Mouse (Mus musculus): ENCODE results near the gene Tfr2. TPM values are rescaled to one million over a fixed set of nuclear protein-coding genes. Genes with fewer than 3 reads are reported as not detected.
A peak's percentile ranks its signal among the peaks of the same experiment; 100 is the strongest.

Tfr2 gene
- total RNA-seq, 2 experiments from 2014 or later = 16.7 to 20.2 TPM

GRCm38 (mm10) chr5:137530588-137531413 lies 38.8 kb upstream of the Tfr2 start:
- Histone ChIP-seq H3K4me3 (peak overlapping the region; percentile 95), H3K27ac (peak overlapping the region; percentile 100)
- DNase-seq (ENCODE audit: low spot score in 2 of 2) = peak; percentile 71 to 89
- no peak for TF ChIP-seq CTCF (conservative IDR thresholded peaks at IDR 0.05)

GRCm38 (mm10) chr5:137531414-137532130 lies 38.1 kb upstream of the Tfr2 start:
- no peak for DNase-seq (ENCODE audit: low spot score in 2 of 2)

GRCm38 (mm10) chr5:137532131-137532807 lies 37.4 kb upstream of the Tfr2 start:
- Histone ChIP-seq H3K27ac (peak overlapping the region; percentile 100), H3K4me3 (peak overlapping the region; percentile 95)
- TF ChIP-seq CTCF (conservative IDR thresholded peaks at IDR 0.05) = no peak
- no peak for DNase-seq (ENCODE audit: low spot score in 2 of 2)

More at GRCm38 (mm10) chr5:137531414-137532130, 38.1 kb upstream of the Tfr2 start:
- Histone ChIP-seq H3K27ac (peak overlapping the region; percentile 100), H3K4me3 (peak overlapping the region; percentile 95)
- TF ChIP-seq CTCF (conservative IDR thresholded peaks at IDR 0.05) = no peak

DNA sequence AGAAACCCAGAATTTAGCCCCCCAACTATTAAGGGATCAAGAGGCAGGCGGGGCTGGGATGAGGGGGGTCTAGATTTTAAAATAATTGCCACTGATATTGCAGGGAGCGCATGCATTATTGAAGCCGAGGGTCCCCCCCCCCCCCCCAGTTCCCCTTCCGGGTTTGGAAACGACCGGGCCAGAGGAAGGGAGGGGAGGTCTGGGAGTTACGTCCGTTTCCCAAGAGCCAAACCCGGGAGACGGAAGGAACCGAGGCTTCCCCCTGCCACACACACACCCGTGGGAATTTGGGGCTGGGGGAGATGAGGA lies 36.9 kb upstream of the Tfr2 start:
- H3K4me3 ChIP-seq = peak overlapping the region; percentile 95
- H3K27ac ChIP-seq = peak overlapping the region; percentile 100
- no peak for TF ChIP-seq CTCF (conservative IDR thresholded peaks at IDR 0.05)
- DNase-seq (ENCODE audit: low spot score in 2 of 2) = no peak

- Histone ChIP-seq H3K27ac (peak within 1 kb of the TSS; percentile 100), H3K4me3 (peak within 1 kb of the TSS; percentile 95)
- DNase-seq (ENCODE audit: low spot score in 2 of 2) = peak; percentile 97
- TF ChIP-seq CTCF (conservative IDR thresholded peaks at IDR 0.05) = no peak
Measured at GRCm38 (mm10) chr5:137533117-137533827, 36.4 kb upstream of the Tfr2 start, which contains the start of the genes Epo and Gnb2. Gene Epo, minus strand, starts transcription at chr5:137533242. Gene Gnb2, minus strand, starts transcription at chr5:137533510.

DNA sequence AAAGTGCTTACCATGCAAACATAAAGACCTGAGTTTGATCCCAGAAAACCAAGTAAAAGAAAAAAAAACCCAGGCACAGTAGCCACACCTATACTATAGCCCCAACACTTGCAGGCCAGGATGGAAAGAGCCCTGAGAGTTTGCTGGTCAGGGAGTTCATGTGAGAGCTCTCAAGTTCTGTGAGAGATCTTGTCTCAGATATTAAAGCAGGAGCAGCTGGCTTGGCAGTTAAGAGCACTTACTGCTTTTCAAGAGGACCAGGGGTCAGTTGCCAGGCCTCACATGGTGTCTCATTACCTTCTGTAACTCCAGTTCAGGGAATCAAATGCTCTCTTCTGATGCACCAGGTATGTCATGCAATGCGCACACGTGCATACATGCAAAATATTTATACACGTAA lies 34.9 kb upstream of the Tfr2 start:
- no peak overlapping the region for H3K27ac ChIP-seq
- DNase-seq (ENCODE audit: low spot score in 2 of 2) = no peak
- TF ChIP-seq CTCF (conservative IDR thresholded peaks at IDR 0.05) = no peak
- no peak overlapping the region for H3K4me3 ChIP-seq

- TF ChIP-seq CTCF (conservative IDR thresholded peaks at IDR 0.05) = no peak
- H3K27ac ChIP-seq = no peak overlapping the region
- no peak overlapping the region for H3K4me3 ChIP-seq
- no peak for DNase-seq (ENCODE audit: low spot score in 2 of 2)
Measured at GRCm38 (mm10) chr5:137535318-137535717, 34.3 kb upstream of the Tfr2 start.

- TF ChIP-seq CTCF (conservative IDR thresholded peaks at IDR 0.05) = no peak
- DNase-seq (ENCODE audit: low spot score in 2 of 2) = no peak
- H3K27ac ChIP-seq = no peak overlapping the region
- no peak overlapping the region for H3K4me3 ChIP-seq
Measured at GRCm38 (mm10) chr5:137537461-137537860, 32.2 kb upstream of the Tfr2 start.

- no peak for TF ChIP-seq CTCF (conservative IDR thresholded peaks at IDR 0.05)
- no peak overlapping the region; the same call in 1 of the 2 replicates for H3K27ac ChIP-seq
- DNase-seq (ENCODE audit: low spot score in 2 of 2) = no peak
- H3K4me3 ChIP-seq = no peak overlapping the region
Measured at GRCm38 (mm10) chr5:137539291-137539801, 30.3 kb upstream of the Tfr2 start.

GRCm38 (mm10) chr5:137540991-137541390 lies 28.6 kb upstream of the Tfr2 start:
- TF ChIP-seq CTCF (conservative IDR thresholded peaks at IDR 0.05) = no peak
- Histone ChIP-seq H3K4me3 (no peak overlapping the region), H3K27ac (no peak overlapping the region)
- no peak for DNase-seq (ENCODE audit: low spot score in 2 of 2)

- no peak overlapping the region for H3K4me3 ChIP-seq
- DNase-seq (ENCODE audit: low spot score in 2 of 2) = no peak
- H3K27ac ChIP-seq = no peak overlapping the region
- TF ChIP-seq CTCF (conservative IDR thresholded peaks at IDR 0.05) = no peak
Measured at GRCm38 (mm10) chr5:137541768-137542540, 27.7 kb upstream of the Tfr2 start.

DNA sequence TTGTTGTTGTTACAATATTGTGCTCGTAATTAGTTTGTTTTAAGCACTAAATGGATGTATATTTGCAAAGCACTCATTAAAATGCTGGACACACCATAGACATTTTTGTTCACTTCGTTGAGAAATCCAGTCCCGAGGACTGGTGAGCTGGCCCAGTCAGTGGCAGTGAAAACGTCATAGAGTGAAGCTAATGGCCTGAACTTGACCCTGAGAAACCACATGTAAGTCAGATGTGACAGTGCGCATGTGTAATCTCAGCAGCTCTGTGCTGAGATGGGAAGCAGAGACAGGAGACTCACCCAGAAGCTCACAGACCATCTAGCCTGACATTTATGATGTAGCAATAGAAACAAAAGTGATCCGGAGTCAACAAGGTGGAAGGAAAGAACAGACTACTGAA lies 24.7 kb upstream of the Tfr2 start:
- no peak for DNase-seq (ENCODE audit: low spot score in 2 of 2)
- TF ChIP-seq CTCF (conservative IDR thresholded peaks at IDR 0.05) = no peak
- no peak overlapping the region for H3K27ac ChIP-seq
- no peak overlapping the region for H3K4me3 ChIP-seq

All from layer of hippocampus, adult 2 months (tissue).